Mouse (Mus musculus) mature B cell (primary cell): ENCODE data around the gene Adss.

ENCODE experiments used
- in situ Hi-C: fragments of 300-500 bp; cut with MboI; formaldehyde crosslinking; loops from 2 replicates; pipeline ENCODE4 v1.14.3; 2019

The Adss gene

GRCm38 (mm10) chr1:177729043-177730024 is 67.0 kb downstream of the Adss start, which contains the start of gene 1700016C15Rik:
1700016C15Rik (plus strand) TSS chr1:177729814.
- in situ Hi-C loops, result no loop called here

- in situ Hi-C loops, result no loop called here
These were observed 68.3 kb downstream of the Adss start for GRCm38 (mm10) chr1:177727883-177728525.

GRCm38 (mm10) chr1:177726870-177727269 is 69.4 kb downstream of the Adss start:
- in situ Hi-C loops, result no loop called here

- in situ Hi-C loops, result loop anchor here (25.0 kb wide), 1 partner anchor 1011 kb away; no protein-coding TSS in a partner anchor
These were observed 72.5 kb downstream of the Adss start for GRCm38 (mm10) chr1:177723786-177724185.

- in situ Hi-C loops, result loop anchor here (25.0 kb wide), 1 partner anchor 1007 kb away; no protein-coding TSS in a partner anchor
These were observed 77.3 kb downstream of the Adss start for GRCm38 (mm10) chr1:177719029-177719427.

GRCm38 (mm10) chr1:177718340-177719028 is 77.8 kb downstream of the Adss start:
- in situ Hi-C loops, result loop anchor here (25.0 kb wide), 1 partner anchor 1006 kb away; no protein-coding TSS in a partner anchor

- in situ Hi-C loops, result loop anchor here (25.0 kb wide), 1 partner anchor 1005 kb away; no protein-coding TSS in a partner anchor
These were observed 79.1 kb downstream of the Adss start for GRCm38 (mm10) chr1:177717057-177717835.

- in situ Hi-C loops, result loop anchor here (25.0 kb wide), 1 partner anchor 1004 kb away; no protein-coding TSS in a partner anchor
These were observed 79.9 kb downstream of the Adss start for GRCm38 (mm10) chr1:177716448-177716847.

GRCm38 (mm10) chr1:177714397-177715012 is 81.8 kb downstream of the Adss start:
- in situ Hi-C loops, result loop anchor here (25.0 kb wide), 1 partner anchor 1002 kb away; no protein-coding TSS in a partner anchor

GRCm38 (mm10) chr1:177713635-177714396 is 82.5 kb downstream of the Adss start:
- in situ Hi-C loops, result loop anchor here (25.0 kb wide), 1 partner anchor 1002 kb away; no protein-coding TSS in a partner anchor
